Mouse (Mus musculus): Measurements from ENCODE around the gene Ccr6. TPM values are rescaled to one million over a fixed set of nuclear protein-coding genes. Genes with fewer than 3 reads are reported as not detected.
"Not testable (repeated sequence)": the region's sequence is repeated elsewhere in the genome, so short reads cannot be mapped to it uniquely, and the experiment has no call there.

The Ccr6 gene
- polyA plus RNA-seq, 1 experiment from 2014 or later: 0.17 TPM

GRCm38 (mm10) chr17:8199936-8200330, 35.9 kb upstream of the Ccr6 start:
- 59% methylated on average over 1 of the region's 1 CpGs for WGBS
- Histone ChIP-seq H3K9ac (ENCODE audit: low read length) (no peak overlapping the region), H3K27ac (replicated peaks) (no peak overlapping the region), H3K36me3 (ENCODE audit: control insufficient read depth, insufficient read depth, low read length) (peaks cover 5% of the 10 kb centered on the region; the same call in 1 of the 2 replicates), H3K4me1 (replicated peaks; ENCODE audit: control insufficient read depth, insufficient read depth) (no peaks in the 10 kb centered on the region), H3K27me3 (ENCODE audit: control insufficient read depth, insufficient read depth, low read length) (no peaks in the 10 kb centered on the region), H3K9me3 (ENCODE audit: control insufficient read depth, low read length) (no peaks in the 10 kb centered on the region), H3K4me2 (replicated peaks; ENCODE audit: low read depth) (no peak overlapping the region), H3K4me3 (ENCODE audit: low read depth, low read length) (no peak overlapping the region)
- ATAC-seq (ENCODE audit: low FRiP score, low TSS enrichment): no peak
- no peak for DNase-seq (ENCODE audit: low spot score)
- TF ChIP-seq CTCF (IDR thresholded peaks at IDR 0.05; ENCODE audit: low read depth): no peak

- ATAC-seq (ENCODE audit: low FRiP score, low TSS enrichment): no peak
- Histone ChIP-seq H3K9me3 (ENCODE audit: control insufficient read depth, low read length) (no peaks in the 10 kb centered on the region), H3K4me3 (ENCODE audit: low read depth, low read length) (no peak overlapping the region), H3K27ac (replicated peaks) (no peak overlapping the region), H3K4me2 (replicated peaks; ENCODE audit: low read depth) (no peak overlapping the region), H3K9ac (ENCODE audit: low read length) (no peak overlapping the region), H3K4me1 (replicated peaks; ENCODE audit: control insufficient read depth, insufficient read depth) (no peaks in the 10 kb centered on the region), H3K36me3 (ENCODE audit: control insufficient read depth, insufficient read depth, low read length) (no peaks in the 10 kb centered on the region), H3K27me3 (ENCODE audit: control insufficient read depth, insufficient read depth, low read length) (no peaks in the 10 kb centered on the region)
- 65% methylated on average over 1 of the region's 1 CpGs for WGBS
- DNase-seq (ENCODE audit: low spot score): no peak
- no peak for TF ChIP-seq EP300 (optimal IDR thresholded peaks at IDR 0.05)
Observed at GRCm38 (mm10) chr17:8203487-8203886, 32.4 kb upstream of the Ccr6 start.

DNA sequence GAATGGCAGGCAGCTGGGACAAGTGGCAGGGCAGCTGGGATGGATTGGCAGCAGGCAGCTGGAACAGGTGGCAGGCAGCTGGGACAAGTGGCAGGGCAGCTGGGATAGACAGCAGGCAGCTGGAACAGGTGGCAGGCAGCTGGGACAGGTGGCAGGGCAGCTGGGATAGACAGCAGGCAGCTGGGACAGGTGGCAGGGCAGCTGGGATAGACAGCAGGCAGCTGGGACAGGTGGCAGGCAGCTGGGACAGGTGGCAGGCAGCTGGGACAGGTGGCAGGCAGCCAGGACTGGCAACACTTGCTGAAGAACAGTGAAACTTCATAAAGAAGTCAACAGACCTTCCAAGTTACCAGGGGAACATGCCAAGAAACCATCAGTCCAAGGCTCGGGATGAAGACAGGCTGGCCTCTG, 30.6 kb upstream of the Ccr6 start:
- ATAC-seq (ENCODE audit: low FRiP score, low TSS enrichment); H3K4me1 ChIP-seq (replicated peaks; ENCODE audit: control insufficient read depth, insufficient read depth); H3K4me2 ChIP-seq (replicated peaks; ENCODE audit: low read depth); H3K27ac ChIP-seq (replicated peaks); H3K9me3 ChIP-seq (ENCODE audit: control insufficient read depth, low read length); H3K27me3 ChIP-seq (ENCODE audit: control insufficient read depth, insufficient read depth, low read length); H3K9ac ChIP-seq (ENCODE audit: low read length); H3K4me3 ChIP-seq (ENCODE audit: low read depth, low read length); DNase-seq (ENCODE audit: low spot score); H3K36me3 ChIP-seq (ENCODE audit: control insufficient read depth, insufficient read depth, low read length): not testable (repeated sequence)
- 36% methylated on average over 1 of the region's 1 CpGs for WGBS

- H3K27me3 ChIP-seq (ENCODE audit: control insufficient read depth, insufficient read depth, low read length): no peaks in the 10 kb centered on the region
- no peaks in the 10 kb centered on the region for H3K9me3 ChIP-seq (ENCODE audit: control insufficient read depth, low read length)
- H3K36me3 ChIP-seq (ENCODE audit: control insufficient read depth, insufficient read depth, low read length): no peaks in the 10 kb centered on the region
- H3K4me2 ChIP-seq (replicated peaks; ENCODE audit: low read depth): no peak overlapping the region
- no peaks in the 10 kb centered on the region for H3K4me1 ChIP-seq (replicated peaks; ENCODE audit: control insufficient read depth, insufficient read depth)
- ATAC-seq (ENCODE audit: low FRiP score, low TSS enrichment) (no peak), DNase-seq (ENCODE audit: low spot score) (no peak)
- no peak overlapping the region for H3K4me3 ChIP-seq (ENCODE audit: low read depth, low read length)
- no peak for TF ChIP-seq CTCF (IDR thresholded peaks at IDR 0.05; ENCODE audit: low read depth)
- TF ChIP-seq EP300 (optimal IDR thresholded peaks at IDR 0.05): no peak
- H3K9ac ChIP-seq (ENCODE audit: low read length): no peak overlapping the region
- no peak overlapping the region for H3K27ac ChIP-seq (replicated peaks)
- WGBS: 81% methylated on average over 5 of the region's 5 CpGs
Observed at GRCm38 (mm10) chr17:8206691-8207090, 29.2 kb upstream of the Ccr6 start.

GRCm38 (mm10) chr17:8209696-8210095, 26.1 kb upstream of the Ccr6 start:
- Histone ChIP-seq H3K4me2 (replicated peaks; ENCODE audit: low read depth) (no peak overlapping the region), H3K27ac (replicated peaks) (no peak overlapping the region), H3K4me1 (replicated peaks; ENCODE audit: control insufficient read depth, insufficient read depth) (no peaks in the 10 kb centered on the region), H3K27me3 (ENCODE audit: control insufficient read depth, insufficient read depth, low read length) (no peaks in the 10 kb centered on the region), H3K9me3 (ENCODE audit: control insufficient read depth, low read length) (no peaks in the 10 kb centered on the region), H3K36me3 (ENCODE audit: control insufficient read depth, insufficient read depth, low read length) (no peaks in the 10 kb centered on the region), H3K4me3 (ENCODE audit: low read depth, low read length) (no peak overlapping the region), H3K9ac (ENCODE audit: low read length) (no peak overlapping the region)
- ATAC-seq (ENCODE audit: low FRiP score, low TSS enrichment) (no peak), DNase-seq (ENCODE audit: low spot score) (no peak)
- TF ChIP-seq EP300 (optimal IDR thresholded peaks at IDR 0.05): no peak
- TF ChIP-seq CTCF (IDR thresholded peaks at IDR 0.05; ENCODE audit: low read depth): no peak
- 89% methylated on average over 2 of the region's 2 CpGs for WGBS

- no peak for DNase-seq (ENCODE audit: low spot score)
- Histone ChIP-seq H3K27me3 (ENCODE audit: control insufficient read depth, insufficient read depth, low read length) (no peaks in the 10 kb centered on the region), H3K9me3 (ENCODE audit: control insufficient read depth, low read length) (no peaks in the 10 kb centered on the region), H3K36me3 (ENCODE audit: control insufficient read depth, insufficient read depth, low read length) (no peaks in the 10 kb centered on the region), H3K27ac (replicated peaks) (no peak overlapping the region), H3K4me1 (replicated peaks; ENCODE audit: control insufficient read depth, insufficient read depth) (no peaks in the 10 kb centered on the region), H3K9ac (ENCODE audit: low read length) (no peak overlapping the region), H3K4me2 (replicated peaks; ENCODE audit: low read depth) (no peak overlapping the region), H3K4me3 (ENCODE audit: low read depth, low read length) (no peak overlapping the region)
- WGBS: 57% methylated on average over 3 of the region's 3 CpGs
- 0 out of 2 replicates have a peak, but pooled peaks have one; percentile 21 for ATAC-seq (ENCODE audit: low FRiP score, low TSS enrichment)
- no peak for TF ChIP-seq EP300 (optimal IDR thresholded peaks at IDR 0.05)
- TF ChIP-seq CTCF (IDR thresholded peaks at IDR 0.05; ENCODE audit: low read depth): no peak
Observed at GRCm38 (mm10) chr17:8210170-8210569, 25.7 kb upstream of the Ccr6 start.
